Mouse (Mus musculus): ENCODE measurements at regions not wholly inside any gene's neighbourhood (a gene's known extent, or its start where the extent isn't known, plus 50 kb on each side); places are given as distances from the start of the nearest gene placed in this dataset.
"Not testable (repeated sequence)": the region's sequence is repeated elsewhere in the genome, so short reads cannot be mapped to it uniquely, and the experiment has no call there.

- DNase-seq = no peak
These were observed 65.4 kb upstream of the Vps41 start for GRCm38 (mm10) chr13:18651658-18652057.

- peak; percentile 4 to 7 for DNase-seq
These were observed 102.1 kb upstream of the Vps41 start for GRCm38 (mm10) chr13:18614763-18615616.

- peak; percentile 9 to 29 for DNase-seq
These were observed 136.2 kb upstream of the Vps41 start for GRCm38 (mm10) chr13:18580718-18581550.

- no peak for DNase-seq
These were observed 141.1 kb upstream of the Vps41 start for GRCm38 (mm10) chr13:18576016-18576415.

- DNase-seq = no peak
These were observed 141.5 kb upstream of the Vps41 start for GRCm38 (mm10) chr13:18575599-18575998.

GRCm38 (mm10) chr13:18542032-18542431 lies 144.5 kb upstream of the Pou6f2 start:
- not testable (repeated sequence) for DNase-seq

GRCm38 (mm10) chr13:18530509-18530908 lies 133.0 kb upstream of the Pou6f2 start:
- no peak for DNase-seq

- DNase-seq = no peak
These were observed 100.7 kb upstream of the Pou6f2 start for GRCm38 (mm10) chr13:18498159-18498558.

- no peak for DNase-seq
These were observed 100.2 kb upstream of the Pou6f2 start for GRCm38 (mm10) chr13:18497582-18498157.

- DNase-seq = no peak
These were observed 97.7 kb upstream of the Pou6f2 start for GRCm38 (mm10) chr13:18495021-18495811.

- not testable (repeated sequence) for DNase-seq
These were observed 88.3 kb upstream of the Pou6f2 start for GRCm38 (mm10) chr13:18485785-18486184.

- no peak for DNase-seq
These were observed 87.6 kb upstream of the Pou6f2 start for GRCm38 (mm10) chr13:18485080-18485479.

- no peak for DNase-seq
These were observed 78.8 kb upstream of the Pou6f2 start for GRCm38 (mm10) chr13:18476311-18476710.

- DNase-seq = no peak
These were observed 74.0 kb upstream of the Pou6f2 start for GRCm38 (mm10) chr13:18471534-18471933.

- peak; percentile 1 to 18 for DNase-seq
These were observed 68.4 kb upstream of the Pou6f2 start for GRCm38 (mm10) chr13:18465921-18466320.

- DNase-seq = no peak
These were observed 64.7 kb upstream of the Pou6f2 start for GRCm38 (mm10) chr13:18462221-18462620.

- DNase-seq = no peak
These were observed 60.1 kb upstream of the Pou6f2 start for GRCm38 (mm10) chr13:18457337-18458236.

Measured in cerebellum, postnatal 14 days (tissue).